Mouse (Mus musculus): ENCODE measurements around the gene Gpr84. TPM values are rescaled to one million over a fixed set of nuclear protein-coding genes. Genes with fewer than 3 reads are reported as not detected.

Gpr84 gene
- total RNA-seq, 2 experiments from 2014 or later, result not detected

DNA sequence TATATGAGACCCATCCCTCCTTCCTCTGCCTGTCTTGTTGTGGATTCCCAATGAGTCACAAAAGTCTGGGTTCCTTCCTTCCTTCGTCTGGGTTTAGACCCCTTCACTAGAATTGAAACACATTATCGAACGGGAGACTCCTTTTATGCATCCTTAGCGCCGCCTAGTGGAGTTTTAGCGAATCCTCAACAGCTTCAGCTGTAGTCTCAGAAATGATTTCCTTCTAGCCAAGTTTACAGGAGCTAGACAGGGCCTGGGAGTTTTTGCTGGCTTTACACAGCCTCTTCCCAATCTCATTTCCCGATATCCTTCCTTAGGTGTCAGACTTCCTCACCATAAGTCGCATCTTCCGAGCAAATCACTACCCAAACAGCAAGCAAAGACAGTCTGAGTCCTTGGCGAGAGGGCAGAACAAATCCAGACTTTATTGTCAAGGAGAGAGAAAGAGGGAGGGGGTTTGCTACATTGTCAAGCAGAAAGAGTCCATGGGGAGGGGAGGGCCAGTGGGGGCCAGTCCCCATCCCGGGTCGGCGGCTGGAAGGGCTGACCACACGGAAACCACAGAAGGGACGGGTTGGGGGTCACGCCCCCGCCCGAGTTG is 3.2 kb upstream of the Gpr84 start:
- peak; percentile 40 for DNase-seq
- peak overlapping the region; percentile 67 for H3K4me3 ChIP-seq
- intact Hi-C loops (cut with DNase I), result loop anchor here (10.0 kb wide), 1 partner anchor 559 kb away; no protein-coding TSS in a partner anchor
- peak; percentile 85 for TF ChIP-seq CTCF (IDR thresholded peaks at IDR 0.05)
- peak overlapping the region; percentile 40 for H3K27ac ChIP-seq

- H3K27ac ChIP-seq, result no peak overlapping the region
- intact Hi-C loops (cut with DNase I), result loop anchor here (5.0 kb wide), 1 partner anchor 342 kb away; the partner anchor contains the start of genes Hoxc10 and Hoxc5
- H3K4me3 ChIP-seq, result no peak overlapping the region
- DNase-seq, result no peak
- no peak for TF ChIP-seq CTCF (IDR thresholded peaks at IDR 0.05)
These were observed 1.4 kb downstream of the Gpr84 start for GRCm38 (mm10) chr15:103308876-103309580.

- intact Hi-C loops (cut with DNase I), result loop anchor here (5.0 kb wide), 1 partner anchor 341 kb away; the partner anchor contains the start of genes Hoxc10 and Hoxc5
- TF ChIP-seq CTCF (IDR thresholded peaks at IDR 0.05), result no peak
- Histone ChIP-seq H3K4me3 (no peak overlapping the region), H3K27ac (no peak overlapping the region)
- peak; percentile 33 for DNase-seq
These were observed 2.1 kb downstream of the Gpr84 start for GRCm38 (mm10) chr15:103308056-103308875.

DNA sequence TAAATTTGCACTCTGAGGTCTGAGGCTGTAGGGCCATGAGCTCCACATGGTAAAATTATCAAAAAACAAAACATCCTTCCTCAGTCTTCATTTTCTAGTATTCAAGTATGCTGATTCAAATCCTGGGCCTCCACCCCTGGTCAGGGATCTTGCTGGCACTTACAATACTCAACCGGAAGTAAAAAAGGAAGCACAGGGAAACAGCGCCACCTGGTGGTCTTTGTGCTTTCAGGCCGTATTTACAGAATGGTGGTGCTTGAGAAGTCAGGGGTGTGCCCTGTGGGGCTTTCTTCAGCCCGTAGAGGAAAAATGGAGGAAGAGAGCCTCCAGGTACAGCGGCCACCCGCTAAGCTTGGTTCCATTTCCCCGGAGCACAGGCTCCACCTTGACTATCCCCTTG is 3.3 kb downstream of the Gpr84 start:
- Histone ChIP-seq H3K4me3 (peak overlapping the region; percentile 27; the same call in 1 of the 2 replicates), H3K27ac (peak overlapping the region; percentile 92)
- intact Hi-C loops (cut with DNase I), result loop anchor here (1.0 to 5.0 kb wide), 4 partner anchors 23 to 340 kb away; partner anchors contain the start of genes Hoxc10 and Hoxc5
- DNase-seq, result peak; percentile 92
- TF ChIP-seq CTCF (IDR thresholded peaks at IDR 0.05), result no peak; the same call in none of the 2 replicates

GRCm38 (mm10) chr15:103305792-103306645 is 4.4 kb downstream of the Gpr84 start:
- intact Hi-C loops (cut with DNase I), result loop anchor here (2.0 to 5.0 kb wide), 2 partner anchors 123 to 339 kb away; partner anchors contain the start of genes Hoxc10 and Hoxc5
- H3K27ac ChIP-seq, result peak overlapping the region; percentile 92
- no peak for DNase-seq
- TF ChIP-seq CTCF (IDR thresholded peaks at IDR 0.05), result no peak
- peak overlapping the region; percentile 79 for H3K4me3 ChIP-seq

GRCm38 (mm10) chr15:103305070-103305678 is 5.2 kb downstream of the Gpr84 start:
- DNase-seq, result peak; percentile 96
- Histone ChIP-seq H3K4me3 (peak overlapping the region; percentile 79), H3K27ac (peak overlapping the region; percentile 92)
- intact Hi-C loops (cut with DNase I), result loop anchor here (5.0 kb wide), 1 partner anchor 338 kb away; the partner anchor contains the start of genes Hoxc10 and Hoxc5
- no peak for TF ChIP-seq CTCF (IDR thresholded peaks at IDR 0.05)

DNA sequence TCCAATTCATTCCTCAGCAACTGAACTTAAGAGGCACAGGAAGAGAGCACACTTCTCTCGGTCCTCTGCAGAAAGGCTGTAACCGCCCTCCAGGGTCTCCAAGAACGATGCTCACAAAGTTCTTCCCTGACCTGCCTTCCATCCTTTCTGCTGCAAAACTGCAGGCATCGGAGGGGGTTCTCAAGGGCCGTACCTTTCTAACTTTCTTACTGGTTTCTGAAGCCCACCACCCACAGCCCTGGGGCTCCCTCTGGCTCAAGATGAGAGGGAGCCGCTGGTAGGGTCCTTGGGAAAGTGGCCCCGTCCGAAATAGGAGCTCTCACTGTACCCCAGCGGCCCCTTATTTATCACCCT is 5.8 kb downstream of the Gpr84 start:
- TF ChIP-seq CTCF (IDR thresholded peaks at IDR 0.05), result no peak
- H3K27ac ChIP-seq, result peak overlapping the region; percentile 92
- intact Hi-C loops (cut with DNase I), result no loop called here
- no peak for DNase-seq
- peak overlapping the region; percentile 79 for H3K4me3 ChIP-seq

GRCm38 (mm10) chr15:103303916-103304615 is 6.3 kb downstream of the Gpr84 start:
- no peak for DNase-seq
- no peak for TF ChIP-seq CTCF (IDR thresholded peaks at IDR 0.05)
- peak overlapping the region; percentile 92 for H3K27ac ChIP-seq
- intact Hi-C loops (cut with DNase I), result no loop called here
- peak overlapping the region; percentile 79 for H3K4me3 ChIP-seq

- peak overlapping the region; percentile 28; the same call in 1 of the 2 replicates for H3K27ac ChIP-seq
- no peak for DNase-seq
- intact Hi-C loops (cut with DNase I), result no loop called here
- no peak overlapping the region for H3K4me3 ChIP-seq
- TF ChIP-seq CTCF (IDR thresholded peaks at IDR 0.05), result no peak
These were observed 7.9 kb downstream of the Gpr84 start for GRCm38 (mm10) chr15:103302341-103303021.

Data from gastrocnemius, adult 2 months (tissue).